Mouse (Mus musculus) lung, postnatal 0 days (tissue): ENCODE measurements around the gene Hap1.

Source experiments
- CTCF ChIP-seq: IDR thresholded peaks from 2 replicates; pipeline ENCODE4 v1.5.1; 2016; ENCODE audit warnings: antibody characterized with exemption, mild to moderate bottlenecking
- EP300 ChIP-seq: IDR thresholded peaks from 2 replicates; pipeline ENCODE4 v1.6.1; 2016; ENCODE audit warnings: antibody characterized with exemption, mild to moderate bottlenecking, control low read depth

DNA sequence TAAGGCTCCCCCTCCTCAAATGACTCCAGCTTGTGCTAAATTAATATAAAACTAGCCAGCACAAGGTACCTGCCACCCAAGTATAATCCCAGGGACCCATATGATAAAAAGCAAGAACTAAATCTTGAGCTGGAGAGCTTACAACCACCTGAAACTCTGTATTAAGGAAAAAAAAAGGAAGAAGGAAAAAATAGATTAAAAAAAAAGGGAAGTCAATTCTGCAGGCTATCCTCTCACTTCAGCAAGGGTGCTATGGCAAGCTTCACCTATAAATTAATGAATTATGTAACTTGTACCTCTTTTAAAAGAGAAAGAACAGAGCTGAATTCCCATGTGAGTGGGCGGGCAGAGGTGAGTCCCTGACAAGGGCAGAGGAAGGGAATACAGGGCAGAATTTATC, 44.3 kb downstream of the Hap1 start:
- TF ChIP-seq EP300 = no peak
- TF ChIP-seq CTCF = no peak
